Mouse (Mus musculus) T-helper 1 cell (primary cell): ENCODE results near the gene Irgm2.

Source experiments
- in situ Hi-C: fragments of 300-600 bp; cut with MboI, MseI; formaldehyde crosslinking; loops from one replicate; pipeline ENCODE4 v1.15.1; 2025; ENCODE audit warnings: high pct_unique_total_duplicates

The Irgm2 gene

DNA sequence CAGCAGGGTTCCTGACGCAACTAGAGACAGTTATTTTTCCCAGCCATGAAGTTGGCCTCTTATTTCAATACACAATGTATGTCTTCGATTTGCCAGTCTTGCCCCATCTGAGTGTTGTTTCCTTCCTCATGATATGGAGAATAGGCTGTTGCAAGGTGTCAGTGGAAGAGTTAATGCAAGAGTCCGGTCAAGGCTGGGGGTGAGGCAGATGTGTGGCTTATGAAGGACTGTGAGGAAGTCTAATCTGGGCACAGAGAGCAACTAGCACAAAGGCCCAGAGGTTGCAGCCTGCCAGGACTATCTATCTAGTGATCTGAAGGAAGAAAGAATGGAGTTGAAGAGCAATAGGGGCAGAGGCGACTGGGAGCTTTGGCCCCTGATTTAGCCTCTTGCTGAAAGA lies 60.7 kb downstream of the Irgm2 start:
- in situ Hi-C loops = no loop called here

DNA sequence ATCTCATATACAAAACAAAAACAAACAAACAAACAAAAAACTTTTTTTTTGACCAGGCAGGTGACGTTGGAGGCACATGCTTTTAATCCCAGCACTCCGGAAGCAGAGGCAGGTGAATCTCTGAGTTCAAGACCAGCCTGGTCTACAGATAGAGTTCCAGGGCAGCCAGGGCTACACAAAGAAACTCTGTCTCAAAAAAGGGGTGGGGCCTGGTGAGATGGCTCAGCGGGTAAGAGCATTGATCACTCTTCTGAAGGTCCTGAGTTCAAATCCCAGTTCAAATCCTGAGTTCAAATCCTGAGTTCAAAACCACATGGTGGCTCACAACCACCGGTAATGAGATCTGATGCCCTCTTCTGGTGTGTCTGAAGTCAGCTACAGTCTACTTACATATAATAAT lies 62.4 kb downstream of the Irgm2 start:
- in situ Hi-C loops = no loop called here

DNA sequence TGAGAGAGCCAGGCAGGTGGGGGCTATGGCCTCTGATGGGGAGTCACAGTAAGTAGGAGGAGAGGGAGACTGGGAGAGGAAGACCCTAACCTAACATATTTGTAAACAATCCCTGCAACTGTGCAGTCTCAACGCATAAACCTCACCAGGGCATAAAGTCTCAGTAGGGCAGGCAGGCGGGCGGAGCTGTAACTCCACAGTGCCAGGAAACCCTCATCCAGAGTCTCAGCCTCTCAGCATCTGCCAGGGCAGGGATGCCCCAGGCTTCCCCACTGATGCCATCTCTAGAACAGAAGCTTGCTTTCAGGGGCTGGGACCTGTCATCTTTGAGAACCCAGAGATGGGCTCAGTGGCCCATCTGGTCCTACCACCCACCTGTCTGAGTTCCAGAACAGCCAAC lies 62.9 kb downstream of the Irgm2 start:
- in situ Hi-C loops = no loop called here

DNA sequence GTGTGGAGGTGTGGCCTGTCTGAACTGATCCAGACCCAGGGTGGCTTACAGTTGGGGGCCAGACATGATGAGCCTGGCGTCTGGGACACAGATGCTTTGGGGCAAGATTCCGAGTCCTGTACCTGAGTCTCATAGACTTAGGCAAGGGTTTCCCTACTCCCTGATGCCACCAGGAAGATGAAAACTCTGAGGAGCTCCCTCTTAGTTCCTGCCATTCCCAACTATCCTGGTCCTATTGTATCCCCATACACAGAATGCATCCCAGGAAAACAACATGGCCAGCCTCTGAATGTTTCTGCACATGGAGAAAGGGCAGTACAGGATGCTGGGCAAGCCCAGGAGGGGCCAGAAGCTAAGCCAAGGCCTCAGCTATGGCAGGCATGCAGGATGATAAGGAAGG lies 64.1 kb downstream of the Irgm2 start:
- in situ Hi-C loops = no loop called here

DNA sequence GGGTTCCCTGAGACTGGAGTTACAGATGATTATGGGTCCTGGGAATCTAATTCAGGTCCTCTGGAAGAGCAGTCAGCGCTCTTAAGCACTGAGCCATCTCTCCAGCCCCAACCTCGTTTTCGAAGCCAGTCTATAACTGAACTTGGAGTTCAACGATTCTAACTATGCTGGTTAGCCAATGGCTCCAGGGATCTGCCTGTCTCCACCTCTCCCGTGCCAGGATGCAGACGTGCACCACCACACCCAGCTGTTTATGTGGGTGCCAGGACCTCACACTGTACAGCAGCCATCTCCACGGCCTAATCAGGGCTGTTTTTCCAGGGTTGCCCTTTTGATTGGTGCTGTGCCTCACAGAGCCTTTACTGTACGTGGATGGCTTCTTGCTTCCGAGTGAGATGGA lies 65.1 kb downstream of the Irgm2 start:
- in situ Hi-C loops = no loop called here

DNA sequence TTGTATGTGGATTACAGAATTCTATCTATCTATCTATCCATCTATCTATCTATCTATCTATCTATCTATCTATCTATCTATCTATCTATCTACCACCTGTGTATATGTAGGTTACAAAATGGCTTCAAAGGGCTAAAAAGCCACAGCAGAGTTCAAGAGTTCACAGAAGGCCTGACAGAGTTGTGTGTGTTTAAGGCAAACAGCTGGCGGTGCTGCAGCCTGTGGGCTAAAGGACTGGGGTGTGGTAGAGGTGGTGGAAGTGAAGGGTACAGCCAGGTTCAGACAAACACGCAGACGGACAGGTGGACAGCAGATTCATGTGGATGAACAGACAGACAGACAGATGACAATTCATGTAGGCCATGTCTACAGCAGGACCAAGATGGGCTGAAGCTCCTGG lies 68.9 kb downstream of the Irgm2 start:
- in situ Hi-C loops = no loop called here
